Mouse (Mus musculus): Measurements from ENCODE around the gene Mrpl48. TPM values are rescaled to one million over a fixed set of nuclear protein-coding genes. Genes with fewer than 3 reads are reported as not detected.

The Mrpl48 gene
- polyA plus RNA-seq, 1 experiment: 96.5 TPM

DNA sequence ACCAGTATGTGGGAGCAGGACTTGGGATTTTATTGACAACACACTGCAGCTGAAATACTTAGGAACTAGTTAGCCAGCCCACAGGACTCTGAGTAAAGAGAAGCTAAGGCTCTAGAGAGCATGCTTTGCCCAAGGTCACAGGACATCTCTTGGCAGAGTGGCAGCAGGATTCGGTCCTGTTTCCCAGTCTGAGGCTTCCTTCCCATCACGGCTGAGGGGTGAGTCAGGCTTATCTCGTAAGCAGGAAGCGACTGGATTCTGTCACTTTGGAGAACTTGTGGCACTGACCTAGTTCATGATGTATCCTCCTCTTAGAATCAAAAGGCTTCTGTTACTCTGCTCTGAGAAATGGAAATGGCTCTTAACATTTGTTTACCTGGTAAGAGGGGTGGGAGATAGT, 60.5 kb downstream of the Mrpl48 start:
- WGBS: 82% methylated on average over 4 of the region's 4 CpGs

DNA sequence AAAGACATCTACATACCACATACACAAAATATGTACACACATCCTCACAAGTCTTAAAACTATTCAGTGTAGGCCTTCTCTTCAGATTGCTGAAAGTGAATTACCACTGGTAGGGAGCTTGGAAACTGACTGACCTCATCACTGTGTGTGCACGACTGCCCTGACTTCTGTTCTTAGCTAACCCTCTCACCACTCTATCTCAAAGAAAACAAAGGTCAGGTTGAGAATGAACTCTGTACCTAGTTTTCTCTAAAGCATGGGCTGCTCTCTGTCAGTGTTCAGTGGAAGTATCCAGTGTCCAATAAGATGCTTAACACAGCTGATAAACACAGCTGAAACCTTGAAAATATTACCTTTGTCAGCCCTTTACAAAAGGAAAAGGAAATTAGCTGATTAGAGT, 63.7 kb downstream of the Mrpl48 start:
- Histone ChIP-seq H3K4me1 (ENCODE audit: control insufficient read depth, insufficient read depth, low read length) (no peaks in the 10 kb centered on the region), H3K27me3 (ENCODE audit: control insufficient read depth, insufficient read depth, low read length) (no peaks in the 10 kb centered on the region), H3K27ac (ENCODE audit: insufficient read depth, low read length) (no peak overlapping the region), H3K4me3 (replicated peaks; ENCODE audit: insufficient read depth, low read depth, low read length) (no peak overlapping the region)
- WGBS: 74% methylated on average over 1 of the region's 1 CpGs
- DNase-seq: no peak
- TF ChIP-seq CTCF (IDR thresholded peaks at IDR 0.05; ENCODE audit: borderline replicate concordance, insufficient read depth, low read depth, low read length) (no peak), POLR2A (IDR thresholded peaks at IDR 0.05; ENCODE audit: borderline replicate concordance, insufficient read depth, low read length) (no peak)

More for the DNA sequence above, 60.5 kb downstream of the Mrpl48 start:
- Histone ChIP-seq H3K4me3 (replicated peaks; ENCODE audit: insufficient read depth, low read depth, low read length) (no peak overlapping the region), H3K27me3 (ENCODE audit: control insufficient read depth, insufficient read depth, low read length) (no peaks in the 10 kb centered on the region; the same call in 1 of the 2 replicates), H3K4me1 (ENCODE audit: control insufficient read depth, insufficient read depth, low read length) (peaks cover 9% of the 10 kb centered on the region), H3K27ac (ENCODE audit: insufficient read depth, low read length) (no peak overlapping the region)
- TF ChIP-seq CTCF (IDR thresholded peaks at IDR 0.05; ENCODE audit: borderline replicate concordance, insufficient read depth, low read depth, low read length) (no peak), POLR2A (IDR thresholded peaks at IDR 0.05; ENCODE audit: borderline replicate concordance, insufficient read depth, low read length) (no peak)
- no peak for DNase-seq

DNA sequence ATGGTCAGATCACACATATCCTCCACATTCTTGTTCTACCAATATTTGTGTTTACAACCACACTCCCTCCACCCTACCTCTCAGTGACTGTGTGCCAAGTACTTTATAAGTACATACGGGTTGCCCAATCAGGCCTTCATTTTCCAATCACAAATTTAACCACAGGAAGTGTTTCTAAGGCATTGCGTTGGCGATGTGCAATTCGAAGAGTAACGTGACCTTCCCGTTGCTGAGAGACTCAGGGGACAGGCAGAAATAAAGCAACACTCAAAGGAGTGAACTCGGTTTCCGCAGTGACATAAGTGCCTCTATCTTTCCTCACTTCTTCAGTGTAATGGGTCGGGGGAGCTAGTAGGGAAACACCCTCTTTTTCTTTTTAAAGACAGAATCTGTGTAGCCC, 68.6 kb downstream of the Mrpl48 start:
- TF ChIP-seq POLR2A (IDR thresholded peaks at IDR 0.05; ENCODE audit: borderline replicate concordance, insufficient read depth, low read length) (no peak), CTCF (IDR thresholded peaks at IDR 0.05; ENCODE audit: borderline replicate concordance, insufficient read depth, low read depth, low read length) (no peak)
- H3K27me3 ChIP-seq (ENCODE audit: control insufficient read depth, insufficient read depth, low read length): no peaks in the 10 kb centered on the region
- H3K4me3 ChIP-seq (replicated peaks; ENCODE audit: insufficient read depth, low read depth, low read length): no peak overlapping the region
- no peaks in the 10 kb centered on the region; the same call in 1 of the 2 replicates for H3K4me1 ChIP-seq (ENCODE audit: control insufficient read depth, insufficient read depth, low read length)
- WGBS: 93% methylated on average over 9 of the region's 9 CpGs
- H3K27ac ChIP-seq (ENCODE audit: insufficient read depth, low read length): no peak overlapping the region
- no peak for DNase-seq

DNA sequence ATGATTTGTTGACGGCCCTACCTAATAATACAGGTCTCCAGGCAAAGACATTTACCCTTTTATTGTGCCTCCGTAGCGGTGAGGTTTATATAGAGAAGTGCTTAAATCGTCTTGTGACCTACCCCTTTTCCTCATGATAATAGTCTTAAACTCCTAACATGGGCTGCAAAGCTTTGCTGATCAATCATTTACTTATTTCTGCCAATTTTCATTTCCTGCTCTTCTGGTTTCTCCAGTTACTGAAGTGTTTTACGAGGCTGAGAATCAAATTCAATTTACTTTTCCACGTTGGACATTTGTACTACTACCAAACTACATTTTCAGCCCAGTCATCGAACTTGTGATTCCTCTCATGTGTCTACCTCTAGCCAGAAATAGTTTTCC, 70.6 kb downstream of the Mrpl48 start:
- H3K4me1 ChIP-seq (ENCODE audit: control insufficient read depth, insufficient read depth, low read length): no peaks in the 10 kb centered on the region; the same call in 1 of the 2 replicates
- TF ChIP-seq POLR2A (IDR thresholded peaks at IDR 0.05; ENCODE audit: borderline replicate concordance, insufficient read depth, low read length): no peak
- TF ChIP-seq CTCF (IDR thresholded peaks at IDR 0.05; ENCODE audit: borderline replicate concordance, insufficient read depth, low read depth, low read length): no peak
- WGBS: 35% methylated on average over 7 of the region's 7 CpGs
- H3K27ac ChIP-seq (ENCODE audit: insufficient read depth, low read length): no peak overlapping the region
- no peaks in the 10 kb centered on the region for H3K27me3 ChIP-seq (ENCODE audit: control insufficient read depth, insufficient read depth, low read length)
- DNase-seq: no peak
- peak overlapping the region; percentile 77 for H3K4me3 ChIP-seq (replicated peaks; ENCODE audit: insufficient read depth, low read depth, low read length)

DNA sequence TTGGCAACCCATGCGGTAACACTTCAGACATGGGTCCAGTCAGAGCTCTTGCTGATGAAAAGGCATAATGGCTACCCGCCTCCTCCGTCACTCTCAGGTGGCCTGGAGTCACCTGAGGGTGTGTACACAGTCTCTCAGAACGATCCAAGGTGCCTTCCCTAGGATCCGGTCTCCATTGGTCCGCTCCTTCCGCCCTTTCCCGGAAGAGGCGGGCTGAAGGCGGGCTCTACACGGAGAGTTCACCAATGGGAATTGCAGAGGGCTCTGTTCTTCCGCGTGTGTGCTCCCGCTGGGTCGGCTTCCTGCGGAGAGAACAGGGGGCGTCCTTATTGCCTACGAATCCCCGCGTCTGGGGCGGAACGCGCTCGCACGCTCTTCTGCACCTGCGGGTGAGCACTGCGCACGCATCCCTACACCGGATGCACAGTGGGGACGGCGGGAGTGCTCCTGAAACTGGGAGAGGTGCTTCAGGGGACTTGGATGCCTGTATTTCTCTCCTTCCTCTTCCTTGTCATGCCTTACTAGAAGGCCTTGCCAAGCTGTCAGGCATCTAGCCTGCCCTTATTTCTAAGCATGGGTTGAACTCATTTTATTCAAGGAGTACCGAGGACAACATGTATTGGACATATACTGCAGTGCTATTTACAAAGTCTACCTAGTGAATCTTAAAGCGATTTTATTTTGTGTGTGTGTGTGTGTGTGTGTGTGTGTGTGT, 71.1 kb downstream of the Mrpl48 start, which contains the start of gene Coa4:
TSS of gene Coa4 (plus strand) at position 268 of the 715 bp plus-strand sequence.
- under 1% methylated on average over 33 of the region's 33 CpGs for WGBS
- no peaks in the 10 kb centered on the region; the same call in 1 of the 2 replicates for H3K4me1 ChIP-seq (ENCODE audit: control insufficient read depth, insufficient read depth, low read length)
- peak; percentile 90 to 93 for DNase-seq
- peak within 1 kb of the TSS; percentile 77 for H3K4me3 ChIP-seq (replicated peaks; ENCODE audit: insufficient read depth, low read depth, low read length)
- peak within 1 kb of the TSS; percentile 50 for H3K27ac ChIP-seq (ENCODE audit: insufficient read depth, low read length)
- H3K27me3 ChIP-seq (ENCODE audit: control insufficient read depth, insufficient read depth, low read length): no peaks in the 10 kb centered on the region
- TF ChIP-seq POLR2A (IDR thresholded peaks at IDR 0.05; ENCODE audit: borderline replicate concordance, insufficient read depth, low read length) (peak; percentile 68; the same call in 1 of the 2 replicates), CTCF (IDR thresholded peaks at IDR 0.05; ENCODE audit: borderline replicate concordance, insufficient read depth, low read depth, low read length) (no peak)

DNA sequence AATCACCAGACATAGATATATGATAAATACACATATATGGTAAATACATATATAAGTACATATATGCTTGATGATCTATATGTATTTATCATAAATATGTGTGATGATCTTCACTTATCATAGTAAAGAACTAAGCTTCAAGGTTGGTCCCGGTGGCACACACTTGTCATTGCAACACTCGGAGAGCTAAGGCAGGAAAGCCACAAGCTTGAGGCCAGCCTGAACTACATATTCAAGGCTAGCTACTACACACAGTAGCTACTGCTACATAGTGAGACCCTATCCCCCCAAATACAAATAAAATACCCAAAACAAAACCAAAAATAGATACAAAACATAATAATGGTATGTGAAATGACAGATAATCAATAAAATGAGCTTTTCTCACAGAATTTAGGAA, 72.3 kb downstream of the Mrpl48 start:
- no peaks in the 10 kb centered on the region for H3K27me3 ChIP-seq (ENCODE audit: control insufficient read depth, insufficient read depth, low read length)
- H3K4me3 ChIP-seq (replicated peaks; ENCODE audit: insufficient read depth, low read depth, low read length): no peak overlapping the region
- no peak for DNase-seq
- no peak overlapping the region for H3K27ac ChIP-seq (ENCODE audit: insufficient read depth, low read length)
- H3K4me1 ChIP-seq (ENCODE audit: control insufficient read depth, insufficient read depth, low read length): no peaks in the 10 kb centered on the region; the same call in 1 of the 2 replicates
- 73% methylated on average over 2 of the region's 2 CpGs for WGBS
- no peak for TF ChIP-seq POLR2A (IDR thresholded peaks at IDR 0.05; ENCODE audit: borderline replicate concordance, insufficient read depth, low read length)
- TF ChIP-seq CTCF (IDR thresholded peaks at IDR 0.05; ENCODE audit: borderline replicate concordance, insufficient read depth, low read depth, low read length): no peak

DNA sequence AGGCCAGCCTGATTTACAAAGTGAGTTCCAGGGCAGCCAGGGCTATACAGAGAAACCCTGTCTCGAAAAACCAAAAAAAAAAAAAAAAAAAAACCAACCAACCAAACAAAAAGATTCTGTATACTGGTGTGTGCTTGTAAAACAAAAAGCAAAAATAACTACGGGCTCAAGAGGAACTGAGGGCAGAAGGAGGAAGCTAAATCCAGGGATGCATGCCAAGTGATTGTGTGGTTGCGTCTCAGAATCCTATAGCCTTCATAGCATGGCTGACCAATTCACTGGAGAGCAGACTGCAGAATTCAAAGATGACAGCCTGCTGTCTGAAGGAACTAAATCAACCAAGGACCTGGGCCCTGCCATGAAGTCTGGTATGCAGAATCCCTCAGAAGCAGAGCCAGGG, 73.9 kb downstream of the Mrpl48 start:
- Histone ChIP-seq H3K4me3 (replicated peaks; ENCODE audit: insufficient read depth, low read depth, low read length) (no peak overlapping the region), H3K4me1 (ENCODE audit: control insufficient read depth, insufficient read depth, low read length) (no peaks in the 10 kb centered on the region; the same call in 1 of the 2 replicates), H3K27ac (ENCODE audit: insufficient read depth, low read length) (no peak overlapping the region), H3K27me3 (ENCODE audit: control insufficient read depth, insufficient read depth, low read length) (no peaks in the 10 kb centered on the region)
- 73% methylated on average over 3 of the region's 3 CpGs for WGBS
- DNase-seq: no peak
- no peak for TF ChIP-seq CTCF (IDR thresholded peaks at IDR 0.05; ENCODE audit: borderline replicate concordance, insufficient read depth, low read depth, low read length)
- no peak for TF ChIP-seq POLR2A (IDR thresholded peaks at IDR 0.05; ENCODE audit: borderline replicate concordance, insufficient read depth, low read length)

DNA sequence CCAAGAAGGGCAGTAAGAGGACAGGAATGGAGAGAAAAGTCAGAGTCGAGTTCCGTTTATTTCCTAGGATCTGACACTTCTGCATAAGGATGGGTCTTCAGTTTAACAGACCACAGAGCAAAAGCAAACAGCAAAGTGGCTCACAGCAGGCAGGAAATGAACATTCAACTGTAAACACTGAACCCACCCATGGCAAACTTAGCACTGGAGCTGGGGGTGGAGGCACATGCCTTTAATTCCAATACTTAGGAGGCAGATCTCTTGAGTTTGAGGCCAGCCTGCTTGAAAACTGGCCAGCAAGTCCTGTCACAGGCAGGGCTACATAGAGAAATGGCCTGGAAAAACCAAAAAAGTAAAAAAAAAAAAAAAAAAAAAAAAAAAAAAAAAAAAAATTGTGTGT, 74.6 kb downstream of the Mrpl48 start:
- Histone ChIP-seq H3K4me1 (ENCODE audit: control insufficient read depth, insufficient read depth, low read length) (no peaks in the 10 kb centered on the region; the same call in 1 of the 2 replicates), H3K27ac (ENCODE audit: insufficient read depth, low read length) (no peak overlapping the region), H3K4me3 (replicated peaks; ENCODE audit: insufficient read depth, low read depth, low read length) (no peak overlapping the region), H3K27me3 (ENCODE audit: control insufficient read depth, insufficient read depth, low read length) (no peaks in the 10 kb centered on the region)
- WGBS: 74% methylated on average over 2 of the region's 2 CpGs
- TF ChIP-seq POLR2A (IDR thresholded peaks at IDR 0.05; ENCODE audit: borderline replicate concordance, insufficient read depth, low read length): no peak
- TF ChIP-seq CTCF (IDR thresholded peaks at IDR 0.05; ENCODE audit: borderline replicate concordance, insufficient read depth, low read depth, low read length): no peak
- no peak for DNase-seq

Measured in cerebellum, adult 2 months (tissue).